ENCODE assay signal across 12 mouse cellular contexts in genomic region chr4:71517921-71518404, GRCm38 (mm10).
DNase-seq lines count a peak whose midpoint lies in the region; ATAC-seq lines count a peak whose summit lies in the region.
"Had no signal": no experiment of that assay in that cellular context is flagged by ENCODE, and none has a peak within 500 bp of the region (broad histone marks: within the 10 kb centered on the region; RNA-seq: fewer than 3 reads in every experiment).

No protein-coding gene starts in this region.

- H3K9ac ChIP-seq in embryonic facial prominence, embryonic 14.5 days (ENCODE audit: low read depth, low read length) = no peak overlapping the region
- H3K9ac ChIP-seq in hindbrain, embryonic 15.5 days = no peak overlapping the region
- H3K9ac ChIP-seq in neural tube, embryonic 15.5 days (replicated peaks) = no peak overlapping the region
- H3K9ac ChIP-seq: intestine, embryonic 15.5 days; stomach, embryonic 15.5 days had no signal

- peak; percentile 77 for DNase-seq in left cerebral cortex, postnatal 4 days
- DNase-seq in left cerebral cortex, adult 9 months (ENCODE audit: low spot score in 2 of 2) = no peak
- DNase-seq in embryonic facial prominence, embryonic 14.5 days (ENCODE audit: low spot score) = peak; percentile 63
- DNase-seq in kidney, adult 18-20 months = no peak
- DNase-seq in gastrocnemius, postnatal 25 days = no peak
- DNase-seq: right cerebral cortex, postnatal 4 days; thymus, postnatal 4 days had no signal

- WGBS in embryonic facial prominence, embryonic 14.5 days = 43% methylated on average over 2 of the region's 2 CpGs
- 35% methylated on average over 2 of the region's 2 CpGs for WGBS in hindbrain, embryonic 15.5 days
- WGBS in neural tube, embryonic 15.5 days = 41% methylated on average over 2 of the region's 2 CpGs

- no peaks in the 10 kb centered on the region for H3K27me3 ChIP-seq in embryonic facial prominence, embryonic 14.5 days (replicated peaks; ENCODE audit: control insufficient read depth, insufficient read depth, low read length)
- no peaks in the 10 kb centered on the region for H3K27me3 ChIP-seq in hindbrain, embryonic 15.5 days
- H3K27me3 ChIP-seq in neural tube, embryonic 15.5 days (replicated peaks) = no peaks in the 10 kb centered on the region
- H3K27me3 ChIP-seq: intestine, embryonic 15.5 days; stomach, embryonic 15.5 days had no signal

- no peak overlapping the region for H3K4me3 ChIP-seq in embryonic facial prominence, embryonic 14.5 days (ENCODE audit: low read depth, low read length)
- H3K4me3 ChIP-seq in hindbrain, embryonic 15.5 days = no peak overlapping the region
- H3K4me3 ChIP-seq in neural tube, embryonic 15.5 days (replicated peaks) = no peak overlapping the region
- H3K4me3 ChIP-seq: intestine, embryonic 15.5 days; stomach, embryonic 15.5 days had no signal

- no peak overlapping the region for H3K27ac ChIP-seq in embryonic facial prominence, embryonic 14.5 days (replicated peaks; ENCODE audit: low read depth, low read length)
- no peak overlapping the region for H3K27ac ChIP-seq in hindbrain, embryonic 15.5 days (replicated peaks)
- no peak overlapping the region for H3K27ac ChIP-seq in neural tube, embryonic 15.5 days (replicated peaks)
- H3K27ac ChIP-seq: intestine, embryonic 15.5 days; stomach, embryonic 15.5 days had no signal

- no peaks in the 10 kb centered on the region for H3K9me3 ChIP-seq in embryonic facial prominence, embryonic 14.5 days (ENCODE audit: control insufficient read depth, low read length)
- H3K9me3 ChIP-seq in hindbrain, embryonic 15.5 days = no peaks in the 10 kb centered on the region
- H3K9me3 ChIP-seq in neural tube, embryonic 15.5 days (replicated peaks) = no peaks in the 10 kb centered on the region
- H3K9me3 ChIP-seq: intestine, embryonic 15.5 days; stomach, embryonic 15.5 days had no signal

- H3K4me1 ChIP-seq in embryonic facial prominence, embryonic 14.5 days (ENCODE audit: control insufficient read depth, insufficient read depth, low read length) = no peaks in the 10 kb centered on the region
- H3K4me1 ChIP-seq in hindbrain, embryonic 15.5 days (replicated peaks) = no peaks in the 10 kb centered on the region
- H3K4me1 ChIP-seq in neural tube, embryonic 15.5 days = 0 out of 2 replicates have a peak, but pooled peaks cover 6% of the 10 kb centered on the region
- H3K4me1 ChIP-seq: intestine, embryonic 15.5 days; stomach, embryonic 15.5 days had no signal

- ATAC-seq in embryonic facial prominence, embryonic 14.5 days (ENCODE audit: low read depth) = peak; percentile 87; the same call in 1 of the 2 replicates
- ATAC-seq in hindbrain, embryonic 15.5 days (ENCODE audit: low FRiP score, low read depth) = peak; percentile 92
- peak; percentile 74; the same call in 1 of the 2 replicates for ATAC-seq in neural tube, embryonic 15.5 days (ENCODE audit: low FRiP score)
- ATAC-seq: CD4-positive, CD25-positive, alpha-beta regulatory T cell, adult 4 months; intestine, embryonic 15.5 days had no signal

- H3K4me2 ChIP-seq in embryonic facial prominence, embryonic 14.5 days (ENCODE audit: low read depth, low read length) = no peak overlapping the region
- no peak overlapping the region for H3K4me2 ChIP-seq in hindbrain, embryonic 15.5 days
- H3K4me2 ChIP-seq in neural tube, embryonic 15.5 days = no peak overlapping the region
- H3K4me2 ChIP-seq: intestine, embryonic 15.5 days; stomach, embryonic 15.5 days had no signal

- no peaks in the 10 kb centered on the region for H3K36me3 ChIP-seq in embryonic facial prominence, embryonic 14.5 days (ENCODE audit: control insufficient read depth, insufficient read depth, low read length)
- no peaks in the 10 kb centered on the region for H3K36me3 ChIP-seq in hindbrain, embryonic 15.5 days
- no peaks in the 10 kb centered on the region for H3K36me3 ChIP-seq in neural tube, embryonic 15.5 days
- H3K36me3 ChIP-seq: intestine, embryonic 15.5 days; stomach, embryonic 15.5 days had no signal

- intact Hi-C loops in left cerebral cortex, postnatal 4 days (cut with DNase I) = no loop called here

Comparison
In these comparisons a context has a peak if more than half of its experiments do, and no peak if none do; other contexts are left out.
1. DNase-seq: peak in left cerebral cortex, postnatal 4 days (single experiment) and embryonic facial prominence, embryonic 14.5 days (single experiment); none in left cerebral cortex, adult 9 months (0 of 2), kidney, adult 18-20 months (single experiment) and gastrocnemius, postnatal 25 days (single experiment).
2. Peak in every context shown above with its lines, with median percentiles within 50 percentile points of each other: ATAC-seq.